Mouse (Mus musculus) cerebellum, postnatal 36 days (tissue): ENCODE data around the gene Polh.

Experiments used
- DNase-seq, 2 experiments: peaks; one replicate each; pipeline ENCODE4 v3.0.0; 2021 to 2022; ENCODE audit warnings: mixed read lengths in 2 of 2

Gene Polh

DNA sequence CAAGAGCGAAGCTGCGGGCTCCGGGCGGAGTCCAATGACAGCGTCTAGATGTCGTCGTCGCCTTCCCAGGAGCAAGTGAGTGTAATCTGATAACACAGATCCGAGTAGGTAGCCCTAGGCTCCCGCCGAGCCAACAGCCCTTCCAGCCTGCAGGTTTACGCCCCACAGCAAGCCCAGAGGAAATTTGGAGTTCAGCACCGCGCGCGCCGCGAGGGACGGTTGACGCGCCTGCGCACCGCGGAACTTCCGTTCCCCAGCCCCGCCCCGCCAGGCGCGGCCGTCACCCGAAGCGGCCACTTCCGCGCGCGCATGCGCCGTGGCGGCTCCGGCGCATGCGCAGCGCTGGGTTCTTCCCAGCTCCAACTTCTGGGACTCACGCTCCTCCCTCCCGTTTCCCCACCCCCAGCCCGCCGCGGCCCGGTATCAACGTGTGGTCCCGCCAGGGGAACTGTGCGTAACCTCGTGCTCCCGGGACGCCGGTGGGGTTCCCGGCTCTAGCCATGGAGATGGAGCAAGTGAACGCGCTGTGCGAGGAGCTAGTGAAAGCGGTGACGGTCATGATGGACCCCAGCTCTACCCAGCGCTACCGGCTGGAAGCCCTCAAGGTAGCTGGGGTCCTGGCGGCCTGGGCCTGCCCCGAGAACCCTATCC is at the start of gene Polh, which contains the start of gene Xpo5:
Gene Polh, minus strand, starts transcription at position 225 of the 651 bp plus-strand sequence.
Gene Xpo5, plus strand, starts transcription at position 362 of the 651 bp plus-strand sequence.
- peak; percentile 92 to 93 for DNase-seq

DNA sequence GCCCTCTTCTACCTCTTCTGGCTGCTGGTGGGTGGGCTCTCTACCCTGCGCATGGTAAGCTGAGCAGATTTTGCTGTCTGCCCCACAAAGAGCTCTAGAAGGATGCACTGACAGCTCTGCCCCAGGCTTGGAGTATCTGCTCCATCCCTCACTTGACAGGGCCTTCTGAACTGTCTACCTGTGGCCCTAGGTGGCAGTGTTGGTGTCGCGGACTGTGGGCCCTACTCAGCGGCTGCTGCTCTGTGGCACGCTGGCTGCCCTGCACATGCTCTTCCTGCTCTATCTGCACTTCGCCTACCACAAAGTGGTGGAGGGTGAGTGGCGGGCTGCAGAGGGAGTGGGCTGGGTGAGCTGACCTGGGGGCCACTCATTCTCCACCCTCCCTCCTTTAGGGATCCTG is 48.7 kb upstream of the Polh start:
- DNase-seq = no peak

DNA sequence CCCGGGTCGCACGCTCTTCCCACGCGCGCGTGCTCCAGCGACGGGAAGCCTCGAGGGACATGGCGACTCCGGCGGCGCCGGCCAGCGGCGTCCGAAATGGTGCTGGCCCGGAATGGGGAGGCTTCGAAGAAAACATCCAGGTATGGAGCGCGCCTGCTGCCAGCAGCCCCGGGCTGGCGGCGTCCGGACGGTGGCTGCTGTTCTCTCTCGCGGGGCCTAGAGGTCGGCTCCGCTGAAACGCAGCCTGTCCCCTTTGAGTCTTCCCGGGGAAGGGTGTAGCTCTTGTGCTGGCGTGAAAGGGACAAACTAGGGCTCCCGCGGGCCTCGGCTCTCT is 45.7 kb upstream of the Polh start:
- no peak for DNase-seq

DNA sequence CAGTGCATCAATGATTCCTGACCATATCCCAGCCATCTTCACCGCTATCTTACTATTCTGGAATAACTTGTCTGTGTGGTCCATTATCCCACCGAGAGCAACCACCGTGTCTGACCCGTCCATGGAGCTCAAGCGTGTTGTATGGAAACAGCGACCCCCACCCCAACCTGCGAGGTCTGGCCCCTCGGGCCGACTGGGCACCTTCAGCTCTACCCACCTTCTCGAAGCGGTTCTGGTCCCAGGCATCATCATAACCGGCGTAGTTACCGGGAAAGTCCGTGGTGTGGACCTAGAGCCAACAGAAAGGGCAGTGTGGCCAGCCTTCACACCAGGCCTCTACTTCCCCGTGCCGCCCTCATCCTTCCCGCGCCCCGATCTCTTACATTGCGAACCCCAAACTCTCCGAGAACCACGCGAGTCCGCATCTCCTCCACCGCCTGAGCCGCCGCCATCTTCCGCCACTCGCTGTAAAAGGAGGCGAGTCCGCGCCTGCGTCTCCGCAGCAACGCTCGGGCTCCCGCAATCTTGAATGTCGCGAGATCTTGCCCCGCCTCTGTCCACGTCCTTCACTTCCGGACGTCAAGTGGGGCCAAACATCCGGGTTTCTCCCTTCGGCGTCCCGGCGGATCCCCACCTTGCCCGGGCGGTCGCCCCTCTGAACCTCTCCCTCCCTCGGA is 45.2 kb upstream of the Polh start, which contains the start of the genes Polr1c and Yipf3:
Gene Polr1c, minus strand, starts transcription at position 543 of the 677 bp plus-strand sequence.
Gene Yipf3, plus strand, starts transcription at position 569 of the 677 bp plus-strand sequence.
- DNase-seq = peak; percentile 95 to 96

DNA sequence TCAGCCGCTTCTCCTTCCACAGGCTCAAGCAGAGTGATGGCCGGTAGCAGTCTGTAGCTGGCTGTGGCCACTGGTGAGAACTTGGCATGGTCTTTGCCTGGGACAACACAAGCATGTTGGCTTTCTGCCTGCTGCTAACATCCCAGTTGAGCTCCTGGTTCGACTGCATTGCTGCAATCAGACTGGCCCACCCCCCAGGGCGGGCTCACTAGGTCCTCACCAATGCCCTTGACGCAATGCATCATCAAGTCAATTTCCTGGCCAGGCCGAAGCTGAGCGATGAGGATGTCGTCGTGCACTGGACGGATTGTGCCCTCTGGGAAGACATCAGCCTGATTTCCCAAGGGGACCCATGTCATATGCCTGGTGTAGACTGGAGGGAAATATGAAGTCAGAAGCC is 42.1 kb upstream of the Polh start:
- DNase-seq = no peak

DNA sequence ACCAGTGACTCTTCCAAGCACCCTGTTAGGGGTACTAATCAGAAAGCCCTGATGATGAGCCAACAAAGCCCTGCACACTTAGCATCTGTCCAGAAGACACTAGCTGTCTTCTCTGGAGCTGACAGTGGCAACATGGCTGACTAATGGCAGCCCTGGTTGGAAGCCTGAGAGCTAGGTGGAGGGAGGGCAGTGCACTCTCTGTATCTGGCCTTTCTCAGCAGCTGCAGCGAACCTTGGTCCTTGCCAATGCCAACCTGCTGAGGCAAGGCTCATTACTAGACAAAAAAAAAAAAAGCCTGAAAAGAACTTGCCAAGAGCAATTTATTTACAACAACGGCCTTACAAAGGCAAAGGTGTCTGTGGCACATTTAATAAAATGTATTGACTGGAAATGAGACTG is 41.2 kb upstream of the Polh start:
- no peak for DNase-seq

DNA sequence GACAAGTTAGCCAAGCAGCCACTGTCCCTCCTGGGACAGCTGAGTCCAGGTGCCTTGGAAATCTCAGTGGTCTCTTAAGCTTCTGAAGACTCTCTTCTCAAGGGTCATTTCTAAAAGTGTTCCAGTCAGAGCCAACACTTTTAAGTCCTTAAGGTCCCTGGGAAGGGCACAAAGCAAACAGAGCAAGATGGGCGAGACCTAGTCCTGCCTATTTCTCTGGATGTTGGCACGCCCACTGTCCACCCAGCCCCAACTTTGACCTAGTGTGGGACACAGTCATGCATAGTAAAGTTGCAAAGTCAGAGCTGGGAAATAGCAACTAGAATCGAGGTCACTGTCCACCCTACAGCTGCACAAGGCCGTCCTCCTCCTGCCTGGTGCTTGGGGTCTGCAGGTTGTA is 40.5 kb upstream of the Polh start:
- DNase-seq = no peak

DNA sequence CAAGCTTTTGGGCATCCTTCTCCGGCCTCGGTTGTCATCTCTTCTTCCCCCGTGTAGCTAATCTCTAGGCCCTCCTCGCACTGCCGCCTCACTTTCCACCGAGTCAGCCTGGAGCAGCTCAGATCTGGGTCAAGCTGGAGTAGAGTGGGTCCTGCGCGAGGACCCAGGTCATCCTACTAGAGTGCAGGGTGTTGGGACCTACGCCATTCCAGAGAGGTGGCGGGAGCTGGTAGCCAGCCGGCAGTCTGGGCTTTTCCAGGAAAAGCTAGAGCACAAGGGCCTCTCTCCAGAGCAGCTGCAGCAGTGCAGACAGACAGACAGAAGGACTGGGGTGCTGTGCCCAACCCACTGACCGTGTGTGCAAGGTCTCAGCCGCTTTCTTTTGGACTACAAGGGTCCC is 39.8 kb upstream of the Polh start:
- no peak for DNase-seq

DNA sequence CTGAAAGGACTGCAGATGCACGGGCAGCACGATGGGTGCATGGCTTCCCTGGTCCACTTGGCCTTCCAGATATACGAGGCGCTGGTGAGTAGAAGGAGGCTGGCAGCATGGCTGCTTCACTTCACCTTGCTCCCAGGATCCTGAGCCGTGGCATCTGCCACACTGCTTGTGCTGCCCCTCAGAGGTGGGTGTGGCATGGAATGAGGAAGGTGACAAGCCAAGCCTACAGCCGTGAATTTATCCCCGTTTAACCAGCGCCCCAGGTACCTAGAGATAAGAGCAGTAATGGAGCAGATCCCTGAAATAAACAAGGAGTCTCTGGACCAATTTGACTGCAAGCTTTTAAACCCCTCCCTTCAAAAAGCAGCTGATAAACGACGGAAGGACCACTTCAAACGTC is 39.0 kb upstream of the Polh start:
- DNase-seq = no peak

DNA sequence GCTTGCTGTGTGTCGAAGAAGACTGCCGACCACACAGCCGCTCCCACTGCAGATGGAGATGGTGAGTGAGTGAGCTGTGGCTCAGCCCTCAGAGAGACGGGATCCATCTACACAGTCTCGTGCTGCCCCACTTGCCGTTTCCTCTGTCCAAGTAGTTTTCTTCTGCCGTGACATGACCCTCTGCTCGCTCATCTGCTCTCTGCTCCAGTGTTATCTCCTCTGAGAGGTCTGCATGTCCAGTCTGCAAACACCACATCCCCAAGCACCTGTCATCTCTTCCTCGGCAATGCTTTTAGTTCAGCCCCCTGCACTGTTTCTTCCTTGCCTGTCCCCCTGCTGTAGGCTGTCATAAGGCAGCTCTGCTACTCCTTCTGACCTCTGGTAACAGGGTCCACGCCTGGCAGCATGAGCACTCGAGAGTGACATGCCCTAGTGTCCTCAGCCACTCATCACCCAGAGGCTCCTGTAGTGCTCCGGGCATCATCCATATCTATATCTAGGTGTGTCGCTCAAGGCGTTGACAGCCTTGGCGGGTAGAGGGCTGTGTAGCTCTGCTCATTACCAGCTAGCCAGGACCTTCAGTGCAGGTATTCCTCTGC is 37.2 kb upstream of the Polh start:
- DNase-seq = no peak

DNA sequence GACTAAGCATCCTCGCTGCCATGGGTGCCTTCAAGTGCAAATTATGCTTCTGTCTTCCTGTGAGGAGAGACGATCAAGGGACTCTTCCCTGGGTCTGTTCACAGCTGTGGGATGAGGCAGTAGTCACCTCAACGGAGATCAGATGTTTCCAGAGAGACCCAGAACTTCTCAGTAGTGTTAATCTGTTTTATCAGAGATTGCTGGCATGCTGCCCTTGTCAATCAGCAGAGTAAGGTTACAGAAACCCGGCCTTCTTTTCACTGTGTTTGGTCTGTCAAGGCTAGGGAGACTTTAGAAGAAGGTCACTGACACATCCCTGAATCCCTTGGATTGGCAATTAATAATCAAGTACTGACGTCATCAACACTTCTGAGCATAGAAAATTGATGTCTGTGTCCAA is 35.0 kb upstream of the Polh start:
- no peak for DNase-seq

DNA sequence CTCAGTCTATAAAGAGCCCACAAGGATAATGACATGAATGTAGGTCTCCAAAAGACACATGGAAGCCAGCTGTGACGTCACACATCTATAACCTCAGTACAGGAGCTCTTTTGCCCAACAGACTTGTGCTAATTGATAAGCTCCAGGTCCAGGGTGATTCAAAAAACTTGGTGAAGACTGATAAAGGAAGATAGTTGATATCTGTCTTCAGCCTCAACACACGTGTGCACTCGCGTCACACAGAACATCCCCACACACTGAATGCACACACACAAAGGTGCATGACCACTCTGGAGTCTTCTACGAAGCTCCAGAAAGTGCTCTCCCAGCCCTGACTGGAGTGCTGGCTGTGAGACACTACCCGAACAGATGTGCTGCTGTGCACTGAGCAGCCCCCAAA is 34.6 kb upstream of the Polh start:
- DNase-seq = no peak

DNA sequence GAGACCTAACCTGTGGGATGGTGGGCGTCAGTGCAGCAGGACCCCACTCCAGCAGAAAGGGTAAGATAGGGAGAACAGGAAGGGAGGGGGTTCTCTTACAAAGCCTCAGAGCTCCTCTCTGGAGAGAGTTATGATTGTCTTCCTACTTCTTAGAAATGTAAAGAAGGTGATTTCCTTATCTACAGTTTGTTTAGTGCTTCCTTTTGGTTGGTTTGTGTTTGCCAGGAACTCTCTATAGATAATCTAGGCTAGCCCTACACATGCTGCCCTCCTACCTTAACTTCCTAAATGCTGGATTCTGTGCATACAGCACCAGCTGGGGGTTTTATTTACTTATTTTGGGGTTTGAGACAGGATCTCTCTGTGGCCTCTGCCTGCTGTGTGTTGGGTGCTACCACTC is 33.6 kb upstream of the Polh start:
- DNase-seq = no peak

DNA sequence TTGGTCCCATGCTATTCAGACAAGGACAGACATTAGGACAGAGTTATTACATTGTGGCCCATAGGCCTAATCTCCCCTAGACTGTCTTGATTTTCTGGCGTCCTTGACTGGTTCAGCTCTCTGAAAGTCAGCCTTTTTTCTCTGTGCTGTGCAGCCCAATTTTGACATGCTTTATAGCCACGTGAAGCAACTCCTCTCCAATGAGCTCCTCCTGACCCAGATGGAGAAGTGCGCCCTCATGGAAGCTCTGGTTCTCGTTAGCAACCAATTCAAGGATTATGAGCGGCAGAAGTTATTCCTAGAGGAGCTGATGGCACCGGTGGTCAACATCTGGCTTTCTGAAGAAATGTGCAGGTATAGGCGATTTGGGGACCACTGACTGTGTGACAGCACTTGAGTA is 25.1 kb upstream of the Polh start:
- no peak for DNase-seq

DNA sequence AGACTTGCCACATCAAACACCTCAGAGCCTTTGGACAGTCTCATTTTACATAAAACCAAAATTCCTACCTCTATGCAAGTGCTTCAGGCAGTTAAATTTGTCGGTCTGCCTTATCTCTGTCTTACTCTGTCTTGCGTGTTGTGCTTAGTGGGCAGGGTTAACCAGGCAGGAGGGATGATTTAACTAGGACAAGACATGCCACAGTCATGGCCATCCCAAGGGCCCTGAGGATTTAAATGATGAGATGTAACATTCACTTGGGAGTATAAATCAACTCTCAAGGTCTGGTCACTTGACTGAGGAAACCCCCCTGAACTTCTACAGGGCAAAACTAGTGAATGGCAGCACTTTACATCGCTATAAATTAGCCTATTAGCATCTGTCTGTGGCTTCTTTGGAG is 19.2 kb upstream of the Polh start:
- DNase-seq = no peak

DNA sequence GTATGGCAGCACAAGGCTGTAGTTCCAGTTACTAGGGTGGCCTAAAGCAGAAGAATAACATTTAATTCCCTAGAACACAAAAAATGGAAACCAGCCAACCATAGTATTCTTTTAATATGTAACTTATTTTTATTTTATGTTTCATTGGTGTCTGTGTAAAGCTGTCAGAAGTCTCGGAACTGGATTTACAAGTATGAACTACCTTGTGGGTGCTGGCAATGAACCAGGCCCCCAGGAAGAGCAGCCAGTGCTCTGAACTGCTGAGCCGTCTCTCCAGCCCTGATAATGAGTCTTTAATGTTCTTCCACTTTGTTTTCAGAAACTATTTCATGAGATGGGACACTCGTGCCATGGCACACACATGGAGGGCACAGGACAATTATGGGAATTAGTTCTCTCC is 8.1 kb upstream of the Polh start:
- DNase-seq = no peak

DNA sequence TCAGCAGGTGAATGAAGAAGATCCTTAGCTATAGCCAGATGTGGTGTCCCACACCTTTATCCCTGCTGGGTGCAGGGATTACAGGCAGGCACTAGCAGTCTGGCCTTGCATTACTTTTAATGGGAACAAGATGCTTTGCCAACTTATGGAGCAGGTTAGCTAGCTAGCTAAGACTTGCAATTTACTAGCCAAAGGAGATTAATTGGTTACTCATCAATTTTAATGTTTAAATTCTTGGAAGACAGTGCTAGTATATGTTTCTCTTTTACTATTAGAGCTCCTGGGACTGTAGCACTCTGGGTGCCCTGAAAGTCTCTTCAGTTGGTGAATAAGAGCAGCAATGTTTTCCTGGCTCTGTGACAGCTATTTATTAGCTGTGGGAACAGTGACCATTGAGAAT is 4.2 kb upstream of the Polh start:
- no peak for DNase-seq

DNA sequence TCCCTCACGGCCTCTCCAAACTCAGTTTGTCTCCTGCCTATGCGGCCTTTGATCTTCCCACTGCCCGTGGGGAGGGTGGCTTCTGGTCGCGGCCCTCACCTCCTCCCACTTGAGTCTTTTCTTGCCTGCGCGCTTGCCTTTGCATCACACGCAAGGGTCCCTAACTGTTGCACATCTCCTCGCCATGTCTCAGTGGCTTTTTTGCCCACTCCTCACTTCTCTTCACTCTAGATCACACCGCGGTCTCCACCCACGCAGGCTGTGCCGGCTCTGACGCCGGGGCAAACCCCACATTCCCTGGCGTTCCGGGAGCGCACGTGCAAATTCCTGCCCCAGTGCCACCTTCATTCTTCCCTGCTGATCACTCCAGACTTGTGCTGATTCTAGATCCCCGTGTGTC is 633 bp upstream of the Polh start:
- no peak for DNase-seq

DNA sequence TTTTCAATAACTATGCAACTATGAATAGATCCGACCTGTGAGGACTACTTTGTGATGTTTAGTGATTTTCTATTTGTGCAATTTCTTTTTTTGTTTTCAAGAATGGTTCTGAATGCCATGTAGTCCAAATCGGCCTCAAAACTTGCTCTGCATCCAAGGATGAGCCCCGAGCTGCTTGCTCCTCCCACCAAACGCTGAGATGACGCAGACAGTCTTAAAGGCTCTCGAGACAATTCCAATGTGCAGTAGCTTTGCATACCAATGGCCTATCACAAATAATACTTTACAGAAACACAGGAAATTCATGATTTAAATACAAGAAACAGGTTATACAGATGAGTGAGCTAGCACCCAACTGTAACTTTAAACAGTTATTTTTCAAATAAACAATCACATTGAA is 1.3 kb downstream of the Polh start:
- no peak for DNase-seq

DNA sequence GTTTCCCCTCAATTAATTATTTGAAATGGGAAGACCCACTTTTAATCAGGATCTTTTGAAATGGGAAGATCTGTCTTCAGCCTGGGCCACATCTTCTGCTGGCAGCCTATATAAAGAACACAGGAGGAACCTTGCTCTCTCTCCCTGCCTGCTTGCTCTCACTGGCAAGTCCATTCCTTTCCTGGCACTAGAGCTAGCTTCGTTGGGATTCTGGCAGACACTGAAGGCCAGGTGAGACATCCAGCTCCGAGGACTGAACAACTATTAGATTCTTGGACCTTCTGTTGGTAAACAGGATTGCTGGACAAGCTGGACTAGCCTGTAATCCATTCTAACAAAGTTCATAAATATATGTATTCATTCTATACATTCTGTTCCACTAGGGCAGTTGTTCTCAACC is 13.6 kb downstream of the Polh start:
- no peak for DNase-seq

DNA sequence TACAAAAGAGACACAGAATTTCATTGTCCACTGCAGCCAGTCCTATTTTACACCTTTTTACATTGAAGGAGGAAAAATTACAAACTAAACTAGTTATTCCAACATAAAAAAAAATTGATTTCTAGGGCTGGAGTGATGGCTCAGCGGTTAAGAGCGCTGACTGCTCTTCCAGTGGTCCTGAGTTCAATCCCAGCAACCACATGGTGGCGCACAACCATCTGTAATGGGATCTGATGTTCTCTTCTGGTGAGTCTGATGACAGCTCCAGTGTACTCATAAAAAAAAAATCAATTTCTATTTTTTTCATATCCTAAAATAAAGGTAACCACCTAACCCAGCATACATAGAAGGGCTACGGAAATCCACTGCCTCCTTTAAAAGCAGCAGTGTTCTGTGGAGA is 20.2 kb downstream of the Polh start:
- no peak for DNase-seq

DNA sequence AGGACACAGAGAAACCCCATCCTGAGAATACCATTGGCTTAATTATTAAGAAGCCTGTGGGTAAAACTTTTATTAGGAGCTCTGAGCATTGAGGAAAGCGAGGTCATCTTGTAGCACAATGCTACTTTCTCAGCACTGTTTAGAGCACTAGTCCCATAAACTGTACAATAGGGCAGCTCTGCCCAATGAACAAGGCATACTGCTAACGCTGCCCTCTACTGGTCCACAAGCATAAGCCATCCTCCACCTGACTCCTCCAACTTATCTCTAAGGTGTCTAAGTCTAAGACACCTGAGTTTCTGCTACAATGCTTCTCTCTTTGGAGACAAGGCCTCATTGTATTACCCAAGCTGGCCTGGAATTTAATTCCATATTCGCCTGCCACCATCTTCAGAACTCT is 31.9 kb downstream of the Polh start:
- DNase-seq = no peak

DNA sequence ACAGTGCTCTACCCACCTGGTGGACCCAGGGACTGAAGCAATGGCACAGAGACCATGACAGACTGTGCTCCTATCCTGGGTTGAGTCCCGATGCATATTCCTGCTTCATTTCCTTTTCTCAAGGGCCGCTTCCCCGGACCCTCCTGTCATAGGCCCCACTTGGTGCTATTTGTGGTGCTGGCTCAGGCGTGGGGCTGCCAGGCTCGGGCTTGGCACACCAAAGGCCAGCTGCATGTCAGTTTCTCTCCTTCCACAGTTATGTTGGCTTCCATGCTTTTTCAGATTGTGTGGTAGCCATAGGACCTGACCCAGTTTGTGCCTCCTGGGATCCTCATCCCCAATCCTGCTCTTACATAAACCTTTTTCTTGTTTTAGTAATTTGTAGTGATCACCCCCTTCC is 33.7 kb downstream of the Polh start:
- no peak for DNase-seq

DNA sequence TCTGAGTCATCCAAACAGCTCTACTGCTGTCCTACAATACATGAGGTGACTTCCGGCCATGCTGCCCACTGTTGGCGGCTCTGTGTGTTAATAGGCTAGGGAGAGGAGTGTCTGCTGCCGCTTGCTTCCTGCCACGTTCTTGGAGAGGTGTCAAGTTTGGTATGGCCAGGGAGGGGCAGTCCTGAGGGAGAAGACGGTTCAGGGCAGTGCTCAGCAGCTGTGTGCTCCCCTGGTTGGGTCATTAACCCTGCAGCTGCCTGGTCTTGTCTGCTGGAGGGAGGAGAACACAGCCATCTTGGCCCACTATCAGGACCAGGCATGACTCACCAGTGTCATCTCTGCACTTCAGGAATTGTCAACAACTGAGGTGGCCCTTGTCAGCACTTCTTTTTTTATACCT is 34.1 kb downstream of the Polh start:
- DNase-seq = no peak

DNA sequence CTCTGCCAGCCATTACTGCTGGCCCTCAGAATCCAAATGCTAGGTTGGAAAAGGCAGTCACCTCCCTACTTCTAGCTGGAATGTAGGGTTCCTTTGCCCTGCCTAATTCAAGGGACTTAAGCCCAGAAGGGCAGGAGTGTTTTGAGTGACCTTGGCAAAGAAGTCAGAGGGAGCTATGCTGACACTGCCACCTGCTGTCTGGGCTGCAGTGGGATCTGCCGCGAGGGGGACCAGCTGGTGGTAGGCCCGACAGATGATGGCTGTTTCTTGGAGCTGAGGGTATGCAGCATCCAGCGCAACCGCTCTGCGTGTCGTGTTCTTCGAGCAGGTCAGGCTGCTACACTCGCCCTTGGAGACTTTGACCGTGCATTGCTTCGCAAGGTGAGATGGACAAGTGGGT is 35.4 kb downstream of the Polh start:
- peak in 1 of 2 experiments; percentile 23 for DNase-seq
